Comparison of ENCODE assay signal across 10 mouse cellular contexts in the genomic region with DNA sequence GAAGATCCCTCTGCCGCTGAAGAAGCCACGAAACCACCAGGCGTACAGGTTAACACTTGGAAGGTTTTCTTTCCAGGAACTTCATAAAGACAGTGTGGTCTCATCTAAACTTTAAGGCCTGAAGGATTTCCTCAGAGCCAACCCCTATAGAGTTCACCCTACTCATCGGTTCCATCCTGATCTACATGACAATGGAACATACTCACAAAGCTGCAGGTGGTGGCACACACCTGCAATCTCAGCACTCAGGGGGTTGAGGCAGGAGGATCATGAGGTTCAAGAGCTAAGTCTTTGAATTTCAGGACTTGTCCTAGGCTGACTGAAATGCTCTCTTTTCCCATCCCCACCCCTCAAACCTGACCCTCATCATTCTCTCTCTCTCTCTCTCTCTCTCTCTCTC.
"Had no signal": no experiment of that assay in that cellular context is flagged by ENCODE, and none has a peak within 500 bp of the region (broad histone marks: within the 10 kb centered on the region; RNA-seq: fewer than 3 reads in every experiment).

No protein-coding gene starts in this region.

- DNase-seq: liver, postnatal 0 days; lung, adult 2 months; lung, postnatal 14 days; lung, postnatal 36 days; right cerebral cortex, postnatal 14 days; right cerebral cortex, postnatal 4 days; spleen, adult 18-20 months; thymus, adult 18-20 months; thymus, postnatal 14 days; thymus, postnatal 36 days had no signal
